Mouse (Mus musculus) lung, adult 2 months (tissue): Measurements from ENCODE around the gene Vsir. TPM values are rescaled to one million over a fixed set of nuclear protein-coding genes. Genes with fewer than 3 reads are reported as not detected.
A peak's percentile ranks its signal among the peaks of the same experiment; 100 is the strongest.

Experiments used
- DNase-seq: peaks from one replicate; pipeline ENCODE4 v3.0.0; 2022
- H3K4me1 ChIP-seq: fragments of 200-500 bp; 2 replicates; pipeline ENCODE4 v1.6.1; 2011; ENCODE audit warnings: low read length; ENCODE audit not compliant: control insufficient read depth, insufficient read depth
- H3K4me3 ChIP-seq: fragments of 200-500 bp; replicated peaks from 2 replicates; pipeline ENCODE3; 2011; ENCODE audit warnings: low read depth, mild to moderate bottlenecking, control low read depth, low read length; ENCODE audit errors: extremely low read depth
- CTCF ChIP-seq: fragments of 200-500 bp; IDR thresholded peaks from 2 replicates; pipeline ENCODE4 v1.5.1; 2011; ENCODE audit warnings: mild to moderate bottlenecking, low read length, control low read depth; ENCODE audit not compliant: insufficient read depth
- POLR2A ChIP-seq: fragments of 200-500 bp; IDR thresholded peaks from 2 replicates; pipeline ENCODE4 v1.6.1; 2011; ENCODE audit warnings: low read depth, mild to moderate bottlenecking, control low read depth, low read length, borderline replicate concordance; ENCODE audit errors: extremely low read depth
- WGBS: fragments of 180-500 bp; shearing (Covaris S2); methylation state at CpG from one replicate; pipeline ENCODE4 v1.1.7; 2018; 5-methylcytosine and 5-hydroxymethylcytosine counted together
- polyA plus RNA-seq: library from polyadenylated mRNA; depleted of rRNA; stranded (reverse); fragments of >200 nt; gene quantifications from 2 replicates; pipeline ENCODE4 v1.2.3, GENCODE M21; 2012; rRNA removed

Vsir gene
- polyA plus RNA-seq, 1 experiment = 87.9 TPM

DNA sequence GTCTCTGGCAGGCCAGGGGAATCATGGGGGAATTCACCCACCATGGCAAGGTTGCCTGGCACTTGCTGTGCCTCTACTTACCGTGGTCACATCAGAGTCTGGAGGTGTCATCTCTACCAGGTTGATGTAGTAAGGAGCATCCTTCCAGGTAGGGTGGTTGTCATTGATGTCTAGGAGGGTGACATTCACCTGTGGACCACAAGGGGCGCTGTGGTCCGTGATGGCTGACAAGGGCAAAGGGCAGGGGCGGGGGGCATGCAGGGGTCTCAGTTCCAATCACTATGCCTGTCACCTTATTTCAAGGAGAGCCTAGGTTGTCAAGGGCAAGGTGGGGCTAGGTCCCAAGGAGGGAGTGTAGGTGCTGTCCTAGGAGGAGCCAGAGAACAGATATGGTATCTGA, 73.0 kb downstream of the Vsir start:
- Histone ChIP-seq H3K4me3 (no peak overlapping the region), H3K4me1 (no peaks in the 10 kb centered on the region)
- 40% methylated on average over 4 of the region's 4 CpGs for WGBS
- no peak for DNase-seq
- TF ChIP-seq CTCF = peak; percentile 53
- TF ChIP-seq POLR2A = no peak

Other genes with a start within 250 kb of the Vsir start
- gene Spock2, start 240.6 kb upstream of the Vsir start, polyA plus RNA-seq = 138 and 143 TPM in 2 replicates
- gene Chst3, start 127.6 kb upstream of the Vsir start, polyA plus RNA-seq = 21.7 and 23.9 TPM in 2 replicates
- 993 and 1,289 TPM in 2 replicates for gene Psap, start 69.2 kb upstream of the Vsir start, polyA plus RNA-seq
- gene Gm17455, start 52.9 kb downstream of the Vsir start, polyA plus RNA-seq = 0.33 and 1.2 TPM in 2 replicates